Mouse (Mus musculus): ENCODE results near the gene Ptprk. TPM values are rescaled to one million over a fixed set of nuclear protein-coding genes. Genes with fewer than 3 reads are reported as not detected.

The Ptprk gene
- total RNA-seq, 2 experiments from 2014 or later: 5.1 to 5.2 TPM

- DNase-seq: no peak
Observed at GRCm38 (mm10) chr10:28297531-28297930, 222.9 kb downstream of the Ptprk start.

GRCm38 (mm10) chr10:28299207-28299606 lies 224.6 kb downstream of the Ptprk start:
- DNase-seq: no peak

- DNase-seq: no peak
Observed at GRCm38 (mm10) chr10:28303856-28304255, 229.2 kb downstream of the Ptprk start.

GRCm38 (mm10) chr10:28304292-28304875 lies 229.8 kb downstream of the Ptprk start:
- DNase-seq: no peak

- no peak for DNase-seq
Observed at GRCm38 (mm10) chr10:28306451-28307086, 231.9 kb downstream of the Ptprk start.

- no peak for DNase-seq
Observed at GRCm38 (mm10) chr10:28311369-28311768, 236.7 kb downstream of the Ptprk start.

- DNase-seq: no peak
Observed at GRCm38 (mm10) chr10:28322995-28323394, 248.4 kb downstream of the Ptprk start.

- DNase-seq: no peak
Observed at GRCm38 (mm10) chr10:28335232-28335631, 260.6 kb downstream of the Ptprk start.

- DNase-seq: no peak
Observed at GRCm38 (mm10) chr10:28338536-28338935, 263.9 kb downstream of the Ptprk start.

- peak; percentile 6 for DNase-seq
Observed at GRCm38 (mm10) chr10:28345196-28345681, 270.6 kb downstream of the Ptprk start.

GRCm38 (mm10) chr10:28365291-28365690 lies 290.7 kb downstream of the Ptprk start:
- DNase-seq: no peak

- no peak for DNase-seq
Observed at GRCm38 (mm10) chr10:28366065-28366677, 291.6 kb downstream of the Ptprk start.

- no peak for DNase-seq
Observed at GRCm38 (mm10) chr10:28369808-28370207, 295.2 kb downstream of the Ptprk start.

GRCm38 (mm10) chr10:28374874-28375273 lies 300.3 kb downstream of the Ptprk start:
- no peak for DNase-seq

GRCm38 (mm10) chr10:28379752-28380488 lies 305.3 kb downstream of the Ptprk start:
- DNase-seq: no peak

GRCm38 (mm10) chr10:28387563-28388222 lies 313.1 kb downstream of the Ptprk start:
- DNase-seq: no peak

GRCm38 (mm10) chr10:28391168-28391567 lies 316.5 kb downstream of the Ptprk start:
- DNase-seq: no peak

- no peak for DNase-seq
Observed at GRCm38 (mm10) chr10:28395610-28396519, 321.2 kb downstream of the Ptprk start.

- no peak for DNase-seq
Observed at GRCm38 (mm10) chr10:28396520-28396915, 321.9 kb downstream of the Ptprk start.

- DNase-seq: no peak
Observed at GRCm38 (mm10) chr10:28401796-28402195, 327.2 kb downstream of the Ptprk start.

- DNase-seq: no peak
Observed at GRCm38 (mm10) chr10:28408980-28409379, 334.4 kb downstream of the Ptprk start.
